Mouse (Mus musculus) forebrain, embryonic 12.5 days (tissue): ENCODE measurements around the gene Khdrbs1. TPM values are rescaled to one million over a fixed set of nuclear protein-coding genes. Genes with fewer than 3 reads are reported as not detected.
"Not testable (repeated sequence)": the region's sequence is repeated elsewhere in the genome, so short reads cannot be mapped to it uniquely, and the experiment has no call there.

Source experiments
- ATAC-seq: fragments of 200-750 bp; cut with Nextera tagmentation; 2 replicates; pipeline ENCODE4 v1.8.0; 2017; ENCODE audit warnings: moderate TSS enrichment; ENCODE audit not compliant: low FRiP score
- H3K27ac ChIP-seq: fragments of 300-500 bp; sonication (generic); 2 replicates; pipeline ENCODE4 v1.5.1; 2016; ENCODE audit warnings: mild to moderate bottlenecking
- H3K27me3 ChIP-seq: fragments of 300-500 bp; sonication (generic); 2 replicates; pipeline ENCODE4 v1.6.1; 2016; ENCODE audit warnings: mild to moderate bottlenecking
- H3K36me3 ChIP-seq: fragments of 300-500 bp; sonication (generic); replicated peaks from 2 replicates; pipeline ENCODE4 v1.6.1; 2016; ENCODE audit warnings: mild to moderate bottlenecking
- H3K4me1 ChIP-seq: fragments of 300-500 bp; sonication (generic); 2 replicates; pipeline ENCODE4 v1.6.1; 2016
- H3K4me2 ChIP-seq: fragments of 300-500 bp; sonication (generic); 2 replicates; pipeline ENCODE4 v1.6.1; 2016; ENCODE audit warnings: mild to moderate bottlenecking, moderate library complexity
- H3K4me3 ChIP-seq: fragments of 300-500 bp; sonication (generic); replicated peaks from 2 replicates; pipeline ENCODE4 v1.5.1; 2016; ENCODE audit warnings: mild to moderate bottlenecking
- H3K9ac ChIP-seq: fragments of 300-500 bp; sonication (generic); 2 replicates; pipeline ENCODE4 v1.6.1; 2016; ENCODE audit warnings: mild to moderate bottlenecking
- H3K9me3 ChIP-seq: fragments of 300-500 bp; sonication (generic); 2 replicates; pipeline ENCODE4 v1.6.1; 2016
- WGBS: fragments of 180-500 bp; shearing (Covaris S2); methylation state at CpG from one replicate; pipeline ENCODE4 v1.1.7; 2016; 5-methylcytosine and 5-hydroxymethylcytosine counted together
- polyA plus RNA-seq: library from polyadenylated mRNA; unstranded; fragments of >200 nt; fragmentation: Nextera tagmentation; extraction: Ambion mirVana; gene quantifications from 2 replicates; pipeline ENCODE4 v1.2.1, GENCODE M21; 2016

The Khdrbs1 gene
- polyA plus RNA-seq, 1 experiment from 2014 or later = 229 TPM

DNA sequence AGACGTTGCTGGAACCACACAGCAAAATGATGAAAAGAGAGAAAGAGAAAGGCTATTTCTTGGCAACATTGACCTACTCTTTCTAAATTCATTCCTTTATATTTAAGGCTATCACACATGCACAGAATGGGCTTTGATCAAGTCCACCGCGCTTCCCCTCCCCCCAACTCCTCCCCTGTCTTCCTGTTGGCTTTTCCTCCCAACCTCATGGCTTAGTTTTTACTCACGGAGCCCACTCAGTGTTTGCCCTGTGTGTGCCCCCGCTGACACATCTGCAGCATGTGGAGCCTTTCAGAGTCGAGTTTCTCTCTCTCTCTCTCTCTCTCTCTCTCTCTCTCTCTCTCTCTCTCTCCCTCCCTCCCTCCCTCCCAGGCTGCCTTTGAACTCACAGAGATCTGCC lies 28.5 kb upstream of the Khdrbs1 start:
- Histone ChIP-seq H3K4me2 (no peak overlapping the region), H3K4me1 (peaks cover 24% of the 10 kb centered on the region), H3K4me3 (no peak overlapping the region), H3K9ac (no peak overlapping the region), H3K27me3 (peaks cover 21% of the 10 kb centered on the region), H3K27ac (no peak overlapping the region), H3K36me3 (no peaks in the 10 kb centered on the region), H3K9me3 (no peaks in the 10 kb centered on the region)
- 66% methylated on average over 6 of the region's 6 CpGs for WGBS
- ATAC-seq = no peak

DNA sequence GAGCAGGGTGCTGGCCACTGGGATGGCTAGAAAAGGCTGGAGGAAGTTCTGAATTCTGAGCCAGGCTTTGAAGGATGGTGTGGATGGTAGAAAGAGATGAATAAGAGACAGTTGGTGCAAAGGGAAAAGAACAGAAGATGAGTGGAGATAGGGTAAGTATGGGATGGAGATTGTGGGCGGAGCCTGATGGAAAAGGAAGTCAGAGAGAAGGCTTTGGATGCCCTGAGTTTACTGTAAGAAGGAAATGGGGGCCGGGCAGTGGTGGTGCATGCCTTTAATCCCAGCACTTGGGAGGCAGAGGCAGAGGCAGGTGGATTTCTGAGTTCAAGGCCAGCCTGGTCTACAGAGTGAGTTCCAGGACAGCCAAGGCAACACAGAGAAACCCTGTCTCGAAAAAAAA lies 26.6 kb upstream of the Khdrbs1 start:
- Histone ChIP-seq H3K27me3 (peaks cover 21% of the 10 kb centered on the region), H3K4me1 (peaks cover 16% of the 10 kb centered on the region)
- H3K4me2 ChIP-seq, H3K9me3 ChIP-seq, H3K4me3 ChIP-seq, ATAC-seq, H3K36me3 ChIP-seq, H3K27ac ChIP-seq, H3K9ac ChIP-seq: not testable (repeated sequence)
- WGBS = 92% methylated on average over 3 of the region's 3 CpGs

DNA sequence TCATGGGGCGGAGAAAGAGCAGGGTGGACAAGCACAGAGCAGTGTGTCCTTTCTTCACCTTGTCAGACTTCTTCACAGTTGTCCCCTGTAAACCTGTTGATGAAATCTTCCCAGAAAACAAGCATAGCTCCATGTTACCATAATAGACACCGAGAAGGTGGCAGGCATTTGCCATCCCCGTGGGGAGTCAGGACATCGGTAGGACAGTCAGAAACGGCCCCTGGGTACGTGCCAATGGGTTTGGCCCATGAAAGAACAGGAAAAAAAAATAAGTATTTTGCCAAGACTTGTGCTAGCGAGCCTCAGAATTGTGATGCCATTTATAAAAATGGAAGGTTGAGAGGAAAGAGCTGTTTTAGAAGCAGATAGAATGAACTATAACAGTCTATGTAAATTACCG lies 25.7 kb upstream of the Khdrbs1 start:
- WGBS = 87% methylated on average over 8 of the region's 8 CpGs
- no peaks in the 10 kb centered on the region for H3K9me3 ChIP-seq
- H3K9ac ChIP-seq = no peak overlapping the region
- H3K36me3 ChIP-seq = no peaks in the 10 kb centered on the region
- no peak for ATAC-seq
- H3K4me1 ChIP-seq = peaks cover 16% of the 10 kb centered on the region
- H3K4me2 ChIP-seq = no peak overlapping the region
- no peak overlapping the region for H3K4me3 ChIP-seq
- peaks cover 17% of the 10 kb centered on the region for H3K27me3 ChIP-seq
- H3K27ac ChIP-seq = no peak overlapping the region

DNA sequence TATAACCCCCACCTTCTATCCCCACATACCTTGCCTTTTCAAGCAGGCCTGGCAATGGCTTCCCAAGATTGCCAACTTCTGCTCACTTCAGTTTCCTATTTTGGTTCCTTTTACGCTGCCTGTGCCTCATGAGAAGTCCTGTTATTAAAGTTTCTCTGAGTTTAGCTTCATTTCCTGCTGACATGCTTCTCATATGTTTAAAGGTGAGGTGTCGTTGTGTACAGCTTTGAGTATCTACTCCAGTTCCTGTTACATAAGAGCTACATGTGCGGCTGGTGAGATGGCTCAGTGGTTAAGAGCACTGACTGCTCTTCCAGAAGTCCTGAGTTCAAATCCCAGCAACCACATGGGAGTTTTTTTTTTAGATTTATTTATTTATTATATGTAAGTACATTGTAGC lies 23.2 kb upstream of the Khdrbs1 start:
- H3K36me3 ChIP-seq = no peaks in the 10 kb centered on the region
- no peak for ATAC-seq
- no peak overlapping the region for H3K4me3 ChIP-seq
- H3K27ac ChIP-seq = no peak overlapping the region
- WGBS = 89% methylated on average over 3 of the region's 3 CpGs
- H3K9me3 ChIP-seq = no peaks in the 10 kb centered on the region
- H3K4me2 ChIP-seq = no peak overlapping the region
- H3K9ac ChIP-seq = no peak overlapping the region
- H3K27me3 ChIP-seq = peaks cover 4% of the 10 kb centered on the region; the same call in 1 of the 2 replicates
- no peaks in the 10 kb centered on the region for H3K4me1 ChIP-seq

DNA sequence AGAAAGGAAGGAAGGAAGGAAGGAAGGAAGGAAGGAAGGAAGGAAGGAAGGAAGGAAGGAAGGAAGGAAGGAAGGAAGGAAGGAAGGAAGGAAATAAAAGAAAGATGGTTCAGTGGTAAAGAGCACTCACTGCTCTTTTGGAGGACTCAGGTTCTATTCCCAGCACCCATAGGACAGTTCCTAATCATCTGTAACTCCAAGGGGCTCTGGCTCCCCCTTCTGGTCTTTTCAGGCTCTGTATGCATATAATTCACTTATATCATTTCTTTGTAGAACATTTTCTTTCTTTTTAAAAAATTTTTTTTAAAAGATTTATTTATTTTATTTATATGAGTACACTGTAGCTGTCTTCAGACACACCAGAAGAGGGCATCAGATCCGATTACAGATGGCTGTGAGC lies 20.4 kb upstream of the Khdrbs1 start:
- not testable (repeated sequence) for ATAC-seq, H3K27ac ChIP-seq, H3K4me3 ChIP-seq, H3K36me3 ChIP-seq, H3K27me3 ChIP-seq, H3K9ac ChIP-seq, H3K4me2 ChIP-seq, H3K4me1 ChIP-seq, H3K9me3 ChIP-seq
- 87% methylated on average over 1 of the region's 1 CpGs for WGBS

DNA sequence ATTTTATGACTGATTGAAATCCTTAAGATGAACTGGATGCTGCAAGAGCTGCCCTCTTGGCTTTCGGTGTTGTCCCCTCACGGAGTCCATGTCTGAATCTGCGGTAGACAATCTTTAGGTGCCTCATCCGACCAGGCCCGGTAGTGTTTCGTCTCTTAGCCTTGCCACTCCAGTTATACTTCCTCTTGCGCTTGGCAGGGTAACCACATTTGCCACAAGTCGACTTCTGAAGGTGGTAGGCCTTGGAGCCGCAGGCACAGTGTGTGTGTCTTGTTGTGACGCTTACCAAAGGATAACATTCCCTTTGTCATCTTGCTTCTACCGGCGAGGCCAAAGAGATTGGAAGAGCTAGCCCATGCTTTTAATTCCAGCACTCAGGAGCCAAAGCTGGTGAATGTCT lies 19.5 kb upstream of the Khdrbs1 start:
- ATAC-seq = no peak
- Histone ChIP-seq H3K27me3 (no peaks in the 10 kb centered on the region), H3K27ac (no peak overlapping the region), H3K4me2 (no peak overlapping the region), H3K9ac (no peak overlapping the region), H3K9me3 (no peaks in the 10 kb centered on the region), H3K4me1 (no peaks in the 10 kb centered on the region), H3K36me3 (no peaks in the 10 kb centered on the region), H3K4me3 (no peak overlapping the region)
- 93% methylated on average over 12 of the region's 12 CpGs for WGBS

DNA sequence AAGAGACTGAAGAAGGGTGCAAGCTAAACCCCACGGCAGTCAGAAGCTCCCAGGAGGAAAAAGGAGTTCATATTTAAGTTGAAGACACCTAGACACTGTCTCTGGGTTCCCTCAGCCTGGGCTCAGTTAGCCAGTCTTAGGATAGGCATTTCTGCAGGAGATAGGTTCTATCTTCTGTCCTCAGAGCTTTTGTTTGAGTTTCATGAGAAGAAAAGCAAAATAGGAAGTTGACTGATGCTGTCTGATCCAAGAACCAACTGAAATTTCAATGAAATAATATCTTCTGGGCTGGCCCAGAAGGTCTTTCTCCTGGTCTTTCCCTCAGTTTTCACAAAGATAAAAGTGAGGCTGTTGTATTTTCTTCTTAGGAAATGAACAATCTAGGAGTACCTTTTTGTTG lies 13.4 kb upstream of the Khdrbs1 start:
- no peak overlapping the region for H3K4me2 ChIP-seq
- H3K4me1 ChIP-seq = 0 out of 2 replicates have a peak, but pooled peaks cover 4% of the 10 kb centered on the region
- H3K9ac ChIP-seq = no peak overlapping the region
- H3K4me3 ChIP-seq = no peak overlapping the region
- no peak overlapping the region for H3K27ac ChIP-seq
- no peak for ATAC-seq
- WGBS = 75% methylated on average over 1 of the region's 1 CpGs
- H3K9me3 ChIP-seq = no peaks in the 10 kb centered on the region
- no peaks in the 10 kb centered on the region for H3K36me3 ChIP-seq
- H3K27me3 ChIP-seq = 0 out of 2 replicates have a peak, but pooled peaks cover 7% of the 10 kb centered on the region

DNA sequence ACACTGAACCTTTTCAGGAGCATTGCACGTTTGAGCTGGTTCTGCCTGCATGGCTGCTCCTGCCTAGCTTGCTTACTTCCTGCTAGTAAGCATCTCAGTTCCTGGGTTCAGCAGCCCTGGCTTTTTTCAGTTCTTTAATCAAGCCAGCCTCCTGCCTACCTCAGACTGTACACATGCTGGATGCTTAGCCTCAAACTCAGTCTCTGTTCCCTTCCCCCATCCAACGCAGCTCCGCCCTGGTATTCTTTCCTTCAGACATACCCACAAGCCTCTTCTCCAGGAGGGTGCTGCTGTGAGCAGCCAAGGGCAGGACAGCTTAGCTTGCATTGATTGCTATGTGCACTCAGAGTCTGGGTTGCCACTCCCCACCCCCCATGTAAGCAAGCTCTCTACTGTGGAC lies 12.6 kb upstream of the Khdrbs1 start:
- no peak overlapping the region for H3K27ac ChIP-seq
- 69% methylated on average over 3 of the region's 3 CpGs for WGBS
- ATAC-seq = no peak
- no peaks in the 10 kb centered on the region for H3K36me3 ChIP-seq
- no peaks in the 10 kb centered on the region for H3K9me3 ChIP-seq
- H3K4me2 ChIP-seq = no peak overlapping the region
- no peak overlapping the region for H3K9ac ChIP-seq
- no peak overlapping the region for H3K4me3 ChIP-seq
- 0 out of 2 replicates have a peak, but pooled peaks cover 5% of the 10 kb centered on the region for H3K4me1 ChIP-seq
- H3K27me3 ChIP-seq = 0 out of 2 replicates have a peak, but pooled peaks cover 7% of the 10 kb centered on the region

DNA sequence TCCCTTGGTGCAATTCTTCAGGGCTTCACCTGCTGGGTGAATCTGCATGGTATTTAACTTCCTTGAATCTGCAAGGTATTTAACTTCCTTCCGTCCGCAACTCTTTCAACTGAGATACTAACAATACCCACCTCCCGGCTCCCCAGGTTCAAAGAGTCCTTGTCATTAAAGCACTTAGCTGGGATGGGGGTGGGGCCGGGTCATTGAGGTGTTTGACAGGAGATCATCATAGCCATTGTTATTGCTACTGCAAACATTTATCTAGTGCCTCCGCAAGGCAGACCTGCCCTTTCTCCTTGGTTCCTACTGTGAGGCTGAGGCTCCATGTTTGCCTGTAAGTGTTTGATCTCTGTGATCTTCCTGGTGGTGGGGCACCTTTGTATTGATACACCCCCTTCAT lies 8.3 kb upstream of the Khdrbs1 start:
- H3K4me2 ChIP-seq = no peak overlapping the region
- H3K36me3 ChIP-seq = no peaks in the 10 kb centered on the region
- WGBS = 11% methylated on average over 5 of the region's 5 CpGs
- H3K27me3 ChIP-seq = 0 out of 2 replicates have a peak, but pooled peaks cover 7% of the 10 kb centered on the region
- no peak overlapping the region for H3K27ac ChIP-seq
- no peak for ATAC-seq
- no peaks in the 10 kb centered on the region for H3K9me3 ChIP-seq
- H3K9ac ChIP-seq = no peak overlapping the region
- 0 out of 2 replicates have a peak, but pooled peaks cover 5% of the 10 kb centered on the region for H3K4me1 ChIP-seq
- no peak overlapping the region for H3K4me3 ChIP-seq

DNA sequence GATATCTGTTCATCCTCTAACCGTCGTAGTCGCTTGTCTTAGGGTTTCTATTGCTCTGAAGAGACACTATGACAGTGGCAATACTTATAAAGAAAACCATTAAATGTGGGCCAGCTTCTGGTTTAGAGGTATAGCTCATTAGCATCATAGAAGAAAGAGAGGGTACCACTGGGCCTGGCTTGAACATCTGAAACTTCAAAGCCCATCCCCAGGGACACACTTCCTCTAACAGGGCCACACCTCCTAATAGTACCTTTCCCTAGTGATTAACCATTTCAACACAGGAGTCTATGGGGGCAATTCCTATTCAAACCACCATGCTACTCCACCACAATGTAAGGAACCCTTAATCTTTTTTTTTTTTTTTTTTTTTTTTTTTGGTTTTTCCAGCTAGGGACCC lies 4.5 kb upstream of the Khdrbs1 start:
- H3K27me3 ChIP-seq = 0 out of 2 replicates have a peak, but pooled peaks cover 4% of the 10 kb centered on the region
- no peak for ATAC-seq

DNA sequence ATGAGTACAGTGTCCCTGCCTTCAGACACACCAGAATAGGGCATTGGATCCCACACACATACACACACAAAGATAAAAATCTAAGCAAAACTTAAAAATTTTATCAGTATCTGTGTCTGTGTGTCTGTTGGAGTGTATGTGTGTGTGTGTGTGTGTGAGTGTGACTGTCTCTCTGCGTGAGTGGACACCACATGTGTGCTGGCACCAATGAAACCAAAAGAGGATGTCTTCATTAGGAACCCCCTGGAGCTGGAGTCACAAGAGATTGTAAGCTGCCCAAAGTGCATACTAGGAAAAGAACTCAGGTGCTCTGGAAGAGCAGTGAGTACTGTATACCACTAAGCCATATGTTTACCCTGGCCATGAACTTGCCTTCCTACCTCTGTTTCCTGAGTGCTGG lies 4.0 kb upstream of the Khdrbs1 start:
- H3K4me1 ChIP-seq = peaks cover 15% of the 10 kb centered on the region
- H3K9me3 ChIP-seq = no peaks in the 10 kb centered on the region
- 78% methylated on average over 1 of the region's 1 CpGs for whole genome bisulfite sequencing
- no peaks in the 10 kb centered on the region for H3K36me3 ChIP-seq
- 0 out of 2 replicates have a peak, but pooled peaks cover 4% of the 10 kb centered on the region for H3K27me3 ChIP-seq
- H3K4me3 ChIP-seq = no peak overlapping the region
- H3K27ac ChIP-seq = no peak overlapping the region
- H3K9ac ChIP-seq = no peak overlapping the region
- no peak for ATAC-seq
- no peak overlapping the region for H3K4me2 ChIP-seq

More for the DNA sequence above, 4.5 kb upstream of the Khdrbs1 start:
- Histone ChIP-seq H3K27ac (no peak overlapping the region), H3K4me1 (peaks cover 15% of the 10 kb centered on the region), H3K4me3 (no peak overlapping the region), H3K9me3 (no peaks in the 10 kb centered on the region), H3K9ac (no peak overlapping the region), H3K36me3 (no peaks in the 10 kb centered on the region), H3K4me2 (no peak overlapping the region)
- 84% methylated on average over 3 of the region's 3 CpGs for WGBS

DNA sequence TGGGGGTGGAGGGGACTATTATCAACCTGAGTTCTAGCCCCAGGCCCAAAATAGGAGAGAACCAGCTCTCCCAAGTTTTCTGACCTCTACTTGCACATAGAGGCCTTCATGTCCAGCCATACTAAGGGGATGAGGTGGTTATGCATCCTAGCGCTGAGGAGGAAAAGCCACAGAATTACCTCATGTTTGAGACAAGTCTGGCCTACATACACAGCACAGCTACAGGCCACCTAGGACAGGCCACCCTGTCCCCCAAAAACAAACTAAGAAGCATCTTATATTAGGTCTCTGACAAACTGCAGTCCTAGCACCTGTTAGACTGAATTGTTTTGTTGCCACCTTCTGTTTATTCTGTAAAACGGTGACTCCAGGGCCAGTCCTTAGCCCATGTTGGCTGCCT lies 1.4 kb upstream of the Khdrbs1 start:
- ATAC-seq = no peak
- H3K4me3 ChIP-seq = peak overlapping the region; percentile 100
- peak overlapping the region; percentile 99 for H3K27ac ChIP-seq
- H3K4me2 ChIP-seq = peak overlapping the region; percentile 54
- H3K4me1 ChIP-seq = peaks cover 27% of the 10 kb centered on the region
- peak overlapping the region; percentile 100 for H3K9ac ChIP-seq
- H3K9me3 ChIP-seq = no peaks in the 10 kb centered on the region
- H3K27me3 ChIP-seq = no peaks in the 10 kb centered on the region
- H3K36me3 ChIP-seq = no peaks in the 10 kb centered on the region
- WGBS = 50% methylated on average over 2 of the region's 2 CpGs

DNA sequence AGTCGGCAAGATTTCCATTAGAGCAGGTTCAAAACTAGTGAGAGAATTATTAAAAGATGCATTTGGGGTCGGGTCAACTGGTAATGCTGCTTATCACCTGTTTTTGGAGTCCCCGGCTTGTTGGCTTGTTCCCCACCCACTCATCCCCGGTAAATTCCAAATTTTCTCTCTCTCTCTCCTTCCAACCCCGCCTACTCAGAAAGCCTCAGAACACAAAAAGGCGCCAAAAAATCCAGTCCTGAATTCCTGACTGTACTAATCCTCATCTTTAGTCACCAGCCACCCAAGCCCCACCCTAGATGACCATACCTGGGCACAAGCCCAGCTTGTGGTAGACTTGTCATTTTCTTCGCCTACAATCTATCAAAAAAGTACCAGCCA lies 897 bp upstream of the Khdrbs1 start:
- peak overlapping the region; percentile 99 for H3K27ac ChIP-seq
- peak overlapping the region; percentile 100 for H3K4me3 ChIP-seq
- no peak for ATAC-seq
- H3K36me3 ChIP-seq = no peaks in the 10 kb centered on the region
- peak overlapping the region; percentile 100 for H3K9ac ChIP-seq
- peak overlapping the region; percentile 54 for H3K4me2 ChIP-seq
- H3K9me3 ChIP-seq = no peaks in the 10 kb centered on the region
- H3K27me3 ChIP-seq = no peaks in the 10 kb centered on the region
- WGBS = 6% methylated on average over 7 of the region's 7 CpGs
- H3K4me1 ChIP-seq = peaks cover 30% of the 10 kb centered on the region
